In the genomic region with DNA sequence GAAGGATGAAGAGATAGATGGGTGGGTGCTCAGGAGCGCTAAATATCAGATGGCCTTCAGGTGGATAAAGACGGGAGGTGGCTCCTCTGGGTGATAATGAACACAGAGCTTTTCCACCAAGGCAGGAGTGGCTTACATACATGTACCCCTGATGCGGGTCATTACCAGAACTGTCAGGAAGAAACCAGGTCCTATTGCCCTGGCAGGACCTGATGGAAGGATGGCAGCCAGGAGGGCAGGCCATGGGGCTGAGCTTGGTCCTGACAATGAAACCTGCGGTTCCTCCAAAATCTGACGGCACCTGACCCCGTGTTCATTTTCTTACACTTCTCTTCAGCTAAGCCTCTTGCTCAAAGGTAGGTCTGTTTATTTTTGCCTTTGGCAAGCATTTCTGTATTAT, we compare ENCODE assay signal across 31 mouse cellular contexts. TPM values are rescaled to one million over a fixed set of nuclear protein-coding genes. Genes with fewer than 3 reads are reported as not detected.
DNase-seq lines count a peak whose midpoint lies in the region; ATAC-seq and TF ChIP-seq lines count a peak whose summit lies in the region.
"Had no signal": no experiment of that assay in that cellular context is flagged by ENCODE, and none has a peak within 500 bp of the region (broad histone marks: within the 10 kb centered on the region; RNA-seq: fewer than 3 reads in every experiment).

No protein-coding gene starts in this region.

- peak; percentile 58 for DNase-seq in 3134 (ENCODE audit: extremely low read depth, insufficient read length, low spot score)
- no peak for DNase-seq in MEL (ENCODE audit: low read depth, low spot score)
- DNase-seq in liver, postnatal 0 days: no peak
- no peak for DNase-seq in urinary bladder, postnatal 4 days (ENCODE audit: low spot score in 2 of 2)
- no peak for DNase-seq in midbrain, embryonic 10.5 days (ENCODE audit: low spot score)
- no peak for DNase-seq in embryo, embryonic 10.5 days (ENCODE audit: low spot score)
- DNase-seq: adrenal gland, postnatal 10 days; cerebellum, adult 18-20 months; cerebellum, postnatal 14 days; gastrocnemius, adult 2 months; gastrocnemius, postnatal 36 days; heart, postnatal 10 days; kidney, adult 8-10 months; kidney, postnatal 10 days; layer of hippocampus, adult 9-11 months; lung, postnatal 36 days; midbrain, embryonic 14.5 days; right cerebral cortex, postnatal 25 days; thymus, postnatal 25 days had no signal

- H3K4me3 ChIP-seq in MEL (ENCODE audit: control insufficient read depth in 1 of 2, insufficient read depth in 1 of 2, low read depth in 2 of 2, low read length in 2 of 2): no peak overlapping the region
- H3K4me3 ChIP-seq in liver, postnatal 0 days (ENCODE audit: low read depth, low read length): no peak overlapping the region
- H3K4me3 ChIP-seq in midbrain, embryonic 10.5 days: no peak overlapping the region
- no peak overlapping the region for H3K4me3 ChIP-seq in hindbrain, embryonic 13.5 days
- H3K4me3 ChIP-seq: gastrocnemius, adult 2 months; heart, embryonic 13.5 days; intestine, embryonic 15.5 days; left cerebral cortex, adult 2 months; limb, embryonic 12.5 days; megakaryocyte, embryonic 14.5 days; neural tube, embryonic 15.5 days; stomach, embryonic 15.5 days had no signal

- 74% methylated on average over 6 of the region's 6 CpGs for WGBS in liver, postnatal 0 days (ENCODE audit: insufficient replicate concordance)
- WGBS in midbrain, embryonic 10.5 days: 80% methylated on average over 6 of the region's 6 CpGs
- WGBS in hindbrain, embryonic 13.5 days: 76% methylated on average over 6 of the region's 6 CpGs

- H3K36me3 ChIP-seq in MEL (ENCODE audit: control insufficient read depth in 1 of 2, insufficient read depth in 2 of 2, low read length in 2 of 2): no peaks in the 10 kb centered on the region; a peak in 1 of 4 replicates
- no peaks in the 10 kb centered on the region for H3K36me3 ChIP-seq in liver, postnatal 0 days (replicated peaks; ENCODE audit: insufficient read depth, low read length)
- no peaks in the 10 kb centered on the region for H3K36me3 ChIP-seq in midbrain, embryonic 10.5 days
- H3K36me3 ChIP-seq in hindbrain, embryonic 13.5 days: no peaks in the 10 kb centered on the region
- H3K36me3 ChIP-seq: heart, embryonic 13.5 days; intestine, embryonic 15.5 days; neural tube, embryonic 15.5 days; stomach, embryonic 15.5 days had no signal

- H3K9me3 ChIP-seq in MEL (replicated peaks; ENCODE audit: insufficient read depth, low read length): no peaks in the 10 kb centered on the region
- H3K9me3 ChIP-seq in liver, postnatal 0 days (ENCODE audit: low read length): no peaks in the 10 kb centered on the region
- H3K9me3 ChIP-seq in midbrain, embryonic 10.5 days (replicated peaks): no peaks in the 10 kb centered on the region
- no peaks in the 10 kb centered on the region for H3K9me3 ChIP-seq in hindbrain, embryonic 13.5 days
- H3K9me3 ChIP-seq: heart, embryonic 13.5 days; intestine, embryonic 15.5 days; limb, embryonic 12.5 days; megakaryocyte, embryonic 14.5 days; neural tube, embryonic 15.5 days; stomach, embryonic 15.5 days had no signal

- peak; percentile 15 for ATAC-seq in granulocyte monocyte progenitor cell, adult 5-6 weeks (replicated peaks; ENCODE audit: poor library complexity, severe bottlenecking)
- ATAC-seq in liver, postnatal 0 days: peak; percentile 25
- no peak for ATAC-seq in hindbrain, embryonic 13.5 days (ENCODE audit: low FRiP score)
- ATAC-seq: forebrain, embryonic 16.5 days; hindbrain, postnatal 0 days had no signal

- H3K27ac ChIP-seq in MEL (ENCODE audit: control insufficient read depth, low read depth, low read length): peak overlapping the region; percentile 7; the same call in 1 of the 2 replicates
- no peak overlapping the region; the same call in 1 of the 2 replicates for H3K27ac ChIP-seq in liver, postnatal 0 days (ENCODE audit: low read depth)
- no peak overlapping the region for H3K27ac ChIP-seq in midbrain, embryonic 10.5 days (replicated peaks)
- H3K27ac ChIP-seq in hindbrain, embryonic 13.5 days: no peak overlapping the region
- H3K27ac ChIP-seq: gastrocnemius, adult 2 months; heart, embryonic 13.5 days; hindbrain, postnatal 0 days; intestine, embryonic 15.5 days; left cerebral cortex, adult 2 months; limb, embryonic 12.5 days; neural tube, embryonic 15.5 days; stomach, embryonic 15.5 days had no signal

- no peak overlapping the region for H3K9ac ChIP-seq in MEL (ENCODE audit: control insufficient read depth, low read depth, low read length, poor library complexity, severe bottlenecking)
- H3K9ac ChIP-seq in liver, postnatal 0 days (replicated peaks): no peak overlapping the region
- no peak overlapping the region for H3K9ac ChIP-seq in hindbrain, embryonic 13.5 days
- H3K9ac ChIP-seq: intestine, embryonic 15.5 days; limb, embryonic 12.5 days; neural tube, embryonic 15.5 days; stomach, embryonic 15.5 days had no signal

- no peak for TF ChIP-seq EP300 in MEL (IDR thresholded peaks at IDR 0.05; ENCODE audit: low read depth in 1 of 2, low read length in 2 of 2)
- TF ChIP-seq EP300 in liver, postnatal 0 days (IDR thresholded peaks at IDR 0.05; ENCODE audit: low read depth): no peak

- no peaks in the 10 kb centered on the region for H3K79me2 ChIP-seq in MEL (ENCODE audit: control insufficient read depth, insufficient read depth, low read length, poor library complexity)

- no peak for TF ChIP-seq CTCF in MEL (IDR thresholded peaks at IDR 0.05 in 2 of 3, conservative IDR thresholded peaks at IDR 0.05 in 1 of 3; ENCODE audit: control insufficient read depth in 1 of 3, insufficient read depth in 1 of 3, low read depth in 2 of 3, low read length in 3 of 3, poor library complexity in 1 of 3, severe bottlenecking in 1 of 3)
- no peak for TF ChIP-seq CTCF in liver, postnatal 0 days (IDR thresholded peaks at IDR 0.05; ENCODE audit: low read depth)

- TF ChIP-seq RAD21 in MEL (IDR thresholded peaks at IDR 0.05; ENCODE audit: low read depth, low read length): no peak

- H3K27me3 ChIP-seq in MEL (ENCODE audit: control insufficient read depth in 1 of 2, insufficient read depth in 2 of 2, low read length in 2 of 2): no peaks in the 10 kb centered on the region
- no peaks in the 10 kb centered on the region for H3K27me3 ChIP-seq in liver, postnatal 0 days (ENCODE audit: insufficient read depth, low read length)
- H3K27me3 ChIP-seq in midbrain, embryonic 10.5 days (ENCODE audit: low read depth, poor library complexity, severe bottlenecking): no peaks in the 10 kb centered on the region
- H3K27me3 ChIP-seq in hindbrain, embryonic 13.5 days: no peaks in the 10 kb centered on the region
- H3K27me3 ChIP-seq: heart, embryonic 13.5 days; intestine, embryonic 15.5 days; limb, embryonic 12.5 days; megakaryocyte, embryonic 14.5 days; neural tube, embryonic 15.5 days; Patski; stomach, embryonic 15.5 days had no signal

- no peak overlapping the region for H3K4me2 ChIP-seq in liver, postnatal 0 days (ENCODE audit: low read depth, low read length)
- H3K4me2 ChIP-seq in hindbrain, embryonic 13.5 days: no peak overlapping the region
- H3K4me2 ChIP-seq: heart, embryonic 13.5 days; intestine, embryonic 15.5 days; limb, embryonic 12.5 days; neural tube, embryonic 15.5 days; stomach, embryonic 15.5 days had no signal

- peaks cover 0 to 9% of the 10 kb centered on the region in 2 experiments; a peak in 1 of 4 replicates for H3K4me1 ChIP-seq in MEL (ENCODE audit: control insufficient read depth in 1 of 2, insufficient read depth in 2 of 2, low read length in 2 of 2)
- no peaks in the 10 kb centered on the region; the same call in 1 of the 2 replicates for H3K4me1 ChIP-seq in liver, postnatal 0 days (ENCODE audit: insufficient read depth)
- H3K4me1 ChIP-seq in midbrain, embryonic 10.5 days: 0 out of 2 replicates have a peak, but pooled peaks cover 2% of the 10 kb centered on the region
- H3K4me1 ChIP-seq in hindbrain, embryonic 13.5 days (replicated peaks): peaks cover 7% of the 10 kb centered on the region
- H3K4me1 ChIP-seq: intestine, embryonic 15.5 days; stomach, embryonic 15.5 days had no signal

- TF ChIP-seq POLR2A in MEL (IDR thresholded peaks at IDR 0.05; ENCODE audit: control insufficient read depth in 1 of 2, insufficient read depth in 1 of 2, low read depth in 1 of 2, low read length in 2 of 2, poor library complexity in 1 of 2): peak in 1 of 2 experiments; percentile 50; a peak in 2 of 4 replicates

TF ChIP-seq in MEL, 35 proteins besides CTCF, POLR2A, EP300 and RAD21:
- TF ChIP-seq JUND (IDR thresholded peaks at IDR 0.05; ENCODE audit: low read depth, low read length) (no peak), KAT2A (conservative IDR thresholded peaks at IDR 0.05; ENCODE audit: low read depth, low read length) (no peak), POLR2AphosphoS2 (IDR thresholded peaks at IDR 0.05; ENCODE audit: low read length) (no peak), MEF2A (IDR thresholded peaks at IDR 0.05; ENCODE audit: extremely low read depth, insufficient replicate concordance, low read depth, low read length, poor library complexity, severe bottlenecking) (no peak), NELFE (IDR thresholded peaks at IDR 0.05; ENCODE audit: low read depth, low read length) (no peak), CHD1 (IDR thresholded peaks at IDR 0.05; ENCODE audit: low read depth, low read length) (no peak), USF1 (IDR thresholded peaks at IDR 0.05; ENCODE audit: low read depth, low read length) (no peak), ZMIZ1 (IDR thresholded peaks at IDR 0.05; ENCODE audit: low read depth, low read length) (no peak), BHLHE40 (IDR thresholded peaks at IDR 0.05; ENCODE audit: borderline replicate concordance, low read depth, low read length) (no peak), ZNF384 (IDR thresholded peaks at IDR 0.05; ENCODE audit: low read depth, low read length) (no peak), CHD2 (IDR thresholded peaks at IDR 0.05; ENCODE audit: low read length) (no peak)
TF ChIP-seq in MEL: peak in this region for 0.

RNA-seq across cellular contexts. Expression of a gene that starts 24.8 kb away (rescaled TPM):
- total RNA-seq in MEL (2012; rRNA removed): 0.36 and 0.39 TPM in 2 replicates
- 1 to 10 TPM in 1 of 2 experiments, not detected in 1; 1.0 TPM for polyA plus RNA-seq in MEL (2012; ENCODE audit: insufficient read depth in 1 of 2, insufficient read length in 2 of 2, low read depth in 1 of 2, low replicate concordance in 2 of 2, missing spikeins in 1 of 2)
- 1.0 and 2.1 TPM in 2 replicates for total RNA-seq in granulocyte monocyte progenitor cell, adult 5-6 weeks (2014; fragmentation: Nextera tagmentation)
- 1.6 and 2.4 TPM in 2 replicates for total RNA-seq in granulocyte monocyte progenitor cell, adult 5-6 weeks (2017)
- 0.76 and 1.1 TPM in 2 replicates for polyA plus RNA-seq in liver, postnatal 0 days (2015; fragmentation: Nextera tagmentation; extraction: Ambion mirVana)
- polyA plus RNA-seq in midbrain, embryonic 10.5 days (2016; fragmentation: Nextera tagmentation; extraction: Ambion mirVana): 8.0 and 8.2 TPM in 2 replicates
- polyA plus RNA-seq in hindbrain, embryonic 13.5 days (2015; fragmentation: Nextera tagmentation; extraction: Ambion mirVana): 3.6 and 4.6 TPM in 2 replicates
